Mouse (Mus musculus): Measurements from ENCODE around the gene Olfr90. TPM values are rescaled to one million over a fixed set of nuclear protein-coding genes. Genes with fewer than 3 reads are reported as not detected.
A peak's percentile ranks its signal among the peaks of the same experiment; 100 is the strongest.

Gene Olfr90
- polyA plus RNA-seq, 1 experiment, result not detected

GRCm38 (mm10) chr17:37049570-37050310 is 38.6 kb downstream of the Olfr90 start:
- Histone ChIP-seq H3K36me3 (ENCODE audit: control insufficient read depth, insufficient read depth) (no peaks in the 10 kb centered on the region), H3ac (ENCODE audit: control insufficient read depth, insufficient read length) (no peak overlapping the region), H3K4me2 (ENCODE audit: low read depth) (no peak overlapping the region), H3K4me3 (no peak overlapping the region), H3K27me3 (ENCODE audit: control insufficient read depth, insufficient read depth, insufficient read length) (no peaks in the 10 kb centered on the region), H3K79me2 (ENCODE audit: control insufficient read depth, insufficient read depth) (no peaks in the 10 kb centered on the region)
- TF ChIP-seq REST (IDR thresholded peaks at IDR 0.05; ENCODE audit: insufficient read depth, insufficient read length) (no peak), MAX (IDR thresholded peaks at IDR 0.05; ENCODE audit: low read depth) (no peak), POLR2AphosphoS2 (IDR thresholded peaks at IDR 0.05; ENCODE audit: insufficient read length, low read depth) (no peak)

- Histone ChIP-seq H3K4me3 (no peak overlapping the region), H3ac (ENCODE audit: control insufficient read depth, insufficient read length) (no peak overlapping the region), H3K36me3 (ENCODE audit: control insufficient read depth, insufficient read depth) (no peaks in the 10 kb centered on the region), H3K27me3 (ENCODE audit: control insufficient read depth, insufficient read depth, insufficient read length) (no peaks in the 10 kb centered on the region), H3K4me2 (ENCODE audit: low read depth) (no peak overlapping the region), H3K79me2 (ENCODE audit: control insufficient read depth, insufficient read depth) (no peaks in the 10 kb centered on the region)
- TF ChIP-seq USF1 (IDR thresholded peaks at IDR 0.05; ENCODE audit: low read depth) (no peak), MAX (IDR thresholded peaks at IDR 0.05; ENCODE audit: low read depth) (no peak), TCF3 (IDR thresholded peaks at IDR 0.05; ENCODE audit: insufficient read length, low read depth) (no peak), MYOD1 (IDR thresholded peaks at IDR 0.05; ENCODE audit: control insufficient read depth in 1 of 3, insufficient read length in 2 of 3, low read depth in 2 of 3) (no peak), E2F4 (IDR thresholded peaks at IDR 0.05; ENCODE audit: insufficient read depth) (no peak), POLR2A (IDR thresholded peaks at IDR 0.05; ENCODE audit: insufficient read length, low read depth) (no peak), TCF12 (IDR thresholded peaks at IDR 0.05; ENCODE audit: insufficient read depth, poor library complexity, severe bottlenecking) (no peak), MYOG (IDR thresholded peaks at IDR 0.05; ENCODE audit: control insufficient read depth in 1 of 3, insufficient read depth in 1 of 3, insufficient read length in 2 of 3, low read depth in 2 of 3) (no peak), SRF (IDR thresholded peaks at IDR 0.05; ENCODE audit: control insufficient read depth, insufficient read length, low read depth) (no peak), REST (IDR thresholded peaks at IDR 0.05; ENCODE audit: insufficient read depth, insufficient read length) (no peak), POLR2AphosphoS2 (IDR thresholded peaks at IDR 0.05; ENCODE audit: insufficient read length, low read depth) (no peak)
Measured at GRCm38 (mm10) chr17:37048383-37048782, 39.9 kb downstream of the Olfr90 start.

- no peaks in the 10 kb centered on the region for H3K36me3 ChIP-seq (ENCODE audit: control insufficient read depth, insufficient read depth)
- H3K27me3 ChIP-seq (ENCODE audit: control insufficient read depth, insufficient read depth, insufficient read length), result no peaks in the 10 kb centered on the region
- no peak overlapping the region for H3K4me2 ChIP-seq (ENCODE audit: low read depth)
- H3K4me3 ChIP-seq, result no peak overlapping the region
- no peak overlapping the region for H3ac ChIP-seq (ENCODE audit: control insufficient read depth, insufficient read length)
- H3K79me2 ChIP-seq (ENCODE audit: control insufficient read depth, insufficient read depth), result no peaks in the 10 kb centered on the region
- TF ChIP-seq MYOD1 (IDR thresholded peaks at IDR 0.05; ENCODE audit: control insufficient read depth in 1 of 3, insufficient read length in 2 of 3, low read depth in 2 of 3) (no peak), POLR2AphosphoS2 (IDR thresholded peaks at IDR 0.05; ENCODE audit: insufficient read length, low read depth) (no peak), POLR2A (IDR thresholded peaks at IDR 0.05; ENCODE audit: insufficient read length, low read depth) (no peak), MAX (IDR thresholded peaks at IDR 0.05; ENCODE audit: low read depth) (no peak), E2F4 (IDR thresholded peaks at IDR 0.05; ENCODE audit: insufficient read depth) (no peak), TCF12 (IDR thresholded peaks at IDR 0.05; ENCODE audit: insufficient read depth, poor library complexity, severe bottlenecking) (no peak), CEBPB (IDR thresholded peaks at IDR 0.05; ENCODE audit: insufficient read depth, poor library complexity, severe bottlenecking) (no peak), USF1 (IDR thresholded peaks at IDR 0.05; ENCODE audit: low read depth) (no peak), MYOG (IDR thresholded peaks at IDR 0.05; ENCODE audit: control insufficient read depth in 1 of 3, insufficient read depth in 1 of 3, insufficient read length in 2 of 3, low read depth in 2 of 3) (no peak), TCF3 (IDR thresholded peaks at IDR 0.05; ENCODE audit: insufficient read length, low read depth) (no peak), REST (IDR thresholded peaks at IDR 0.05; ENCODE audit: insufficient read depth, insufficient read length) (no peak), SRF (IDR thresholded peaks at IDR 0.05; ENCODE audit: control insufficient read depth, insufficient read length, low read depth) (no peak)
Measured at GRCm38 (mm10) chr17:37047981-37048380, 40.3 kb downstream of the Olfr90 start.

GRCm38 (mm10) chr17:37047332-37047976 is 40.8 kb downstream of the Olfr90 start:
- no peak for TF ChIP-seq MYOD1 (IDR thresholded peaks at IDR 0.05; ENCODE audit: control insufficient read depth in 1 of 3, insufficient read length in 2 of 3, low read depth in 2 of 3)
- TF ChIP-seq SRF (IDR thresholded peaks at IDR 0.05; ENCODE audit: control insufficient read depth, insufficient read length, low read depth), result no peak
- no peak for TF ChIP-seq REST (IDR thresholded peaks at IDR 0.05; ENCODE audit: insufficient read depth, insufficient read length)
- H3K4me3 ChIP-seq, result peak overlapping the region; percentile 47
- H3ac ChIP-seq (ENCODE audit: control insufficient read depth, insufficient read length), result no peak overlapping the region
- H3K27me3 ChIP-seq (ENCODE audit: control insufficient read depth, insufficient read depth, insufficient read length), result no peaks in the 10 kb centered on the region
- no peak overlapping the region for H3K4me2 ChIP-seq (ENCODE audit: low read depth)
- H3K79me2 ChIP-seq (ENCODE audit: control insufficient read depth, insufficient read depth), result no peaks in the 10 kb centered on the region
- no peaks in the 10 kb centered on the region for H3K36me3 ChIP-seq (ENCODE audit: control insufficient read depth, insufficient read depth)
